Mouse (Mus musculus) liver, postnatal 0 days (tissue): ENCODE data around the gene Kcnh6. TPM values are rescaled to one million over a fixed set of nuclear protein-coding genes. Genes with fewer than 3 reads are reported as not detected.

Experiments used
- ATAC-seq: fragments of 200-750 bp; cut with Nextera tagmentation; 2 replicates; pipeline ENCODE4 v1.8.0; 2017; ENCODE audit warnings: mild to moderate bottlenecking, moderate library complexity
- DNase-seq: peaks from one replicate; pipeline ENCODE4 v3.0.0-alpha.2; 2016
- H3K27ac ChIP-seq: fragments of 300-500 bp; sonication (generic); 2 replicates; pipeline ENCODE4 v1.5.1; 2014; ENCODE audit warnings: antibody characterized with exemption, moderate library complexity, mild to moderate bottlenecking, low read depth
- H3K27me3 ChIP-seq: fragments of 300-500 bp; sonication (generic); 2 replicates; pipeline ENCODE4 v1.6.1; 2014; ENCODE audit warnings: low read length, control low read depth, mixed read lengths; ENCODE audit not compliant: insufficient read depth
- H3K36me3 ChIP-seq: fragments of 300-500 bp; sonication (generic); replicated peaks from 2 replicates; pipeline ENCODE4 v1.6.1; 2014; ENCODE audit warnings: mild to moderate bottlenecking, control low read depth, low read length, moderate library complexity, mixed read lengths; ENCODE audit not compliant: insufficient read depth
- H3K4me1 ChIP-seq: fragments of 300-500 bp; sonication (generic); 2 replicates; pipeline ENCODE4 v1.6.1; 2014; ENCODE audit warnings: antibody characterized with exemption, mild to moderate bottlenecking, control low read depth; ENCODE audit not compliant: insufficient read depth
- H3K4me2 ChIP-seq: fragments of 300-500 bp; sonication (generic); 2 replicates; pipeline ENCODE4 v1.6.1; 2014; ENCODE audit warnings: low read depth, mild to moderate bottlenecking, low read length, moderate library complexity, mixed read lengths
- H3K4me3 ChIP-seq: fragments of 300-500 bp; sonication (generic); 2 replicates; pipeline ENCODE4 v1.5.1; 2014; ENCODE audit warnings: low read depth, low read length
- H3K9ac ChIP-seq: fragments of 300-500 bp; sonication (generic); replicated peaks from 2 replicates; pipeline ENCODE4 v1.6.1; 2014; ENCODE audit warnings: mild to moderate bottlenecking, moderate library complexity
- H3K9me3 ChIP-seq: fragments of 300-500 bp; sonication (generic); 2 replicates; pipeline ENCODE4 v1.6.1; 2016; ENCODE audit warnings: mild to moderate bottlenecking, control low read depth, low read length, mixed read lengths
- CTCF ChIP-seq: sonication (generic); IDR thresholded peaks from 2 replicates; pipeline ENCODE4 v1.5.1; 2016; ENCODE audit warnings: antibody characterized with exemption, low read depth
- EP300 ChIP-seq: IDR thresholded peaks from 2 replicates; pipeline ENCODE4 v1.6.1; 2016; ENCODE audit warnings: antibody characterized with exemption, low read depth, mild to moderate bottlenecking
- WGBS: fragments of 180-500 bp; shearing (Covaris S2); extraction: QIAGEN DNeasy Blood & Tissue Kit; methylation state at CpG from one replicate; pipeline ENCODE4 v1.1.7; 2014; ENCODE audit not compliant: insufficient replicate concordance; 5-methylcytosine and 5-hydroxymethylcytosine counted together
- polyA plus RNA-seq: library from polyadenylated mRNA; unstranded; fragments of >200 nt; fragmentation: Nextera tagmentation; extraction: Ambion mirVana; gene quantifications from 2 replicates; pipeline ENCODE4 v1.2.1, GENCODE M21; 2015

The Kcnh6 gene
- polyA plus RNA-seq, 1 experiment from 2014 or later = not detected

DNA sequence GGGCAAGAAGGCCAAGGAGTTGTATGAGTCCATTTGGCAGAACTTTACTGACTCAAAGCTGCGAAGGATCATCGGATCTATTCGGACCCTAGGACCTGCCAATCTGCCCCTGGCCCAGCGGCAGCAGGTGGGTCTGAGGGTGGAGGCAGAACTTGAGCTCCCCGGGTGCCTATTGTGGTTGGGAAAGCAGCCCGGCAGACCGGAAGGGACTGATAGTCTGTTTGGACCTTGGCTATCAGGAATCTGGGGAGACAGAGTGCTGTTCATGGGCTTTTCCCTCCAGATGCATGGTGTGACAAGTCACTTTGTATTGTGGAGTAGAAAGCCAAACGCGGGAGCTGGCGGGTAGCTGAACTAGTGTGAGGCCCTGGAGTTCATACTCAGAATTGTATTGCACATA lies 39.0 kb upstream of the Kcnh6 start:
- DNase-seq (no peak), ATAC-seq (no peak)
- Histone ChIP-seq H3K36me3 (no peaks in the 10 kb centered on the region), H3K27ac (no peak overlapping the region), H3K4me3 (no peak overlapping the region), H3K27me3 (peaks cover 57% of the 10 kb centered on the region), H3K4me1 (peaks cover 5% of the 10 kb centered on the region; the same call in 1 of the 2 replicates), H3K4me2 (no peak overlapping the region), H3K9me3 (no peaks in the 10 kb centered on the region), H3K9ac (no peak overlapping the region)
- TF ChIP-seq EP300 = no peak
- TF ChIP-seq CTCF = no peak
- WGBS = 39% methylated on average over 10 of the region's 10 CpGs

GRCm38 (mm10) chr11:105969516-105969915 lies 38.4 kb upstream of the Kcnh6 start:
- TF ChIP-seq CTCF (peak; percentile 57), EP300 (no peak)
- DNase-seq (peak; percentile 52), ATAC-seq (no peak)
- no peak overlapping the region for H3K4me2 ChIP-seq
- H3K27me3 ChIP-seq = peaks cover 59% of the 10 kb centered on the region
- peaks cover 5% of the 10 kb centered on the region; the same call in 1 of the 2 replicates for H3K4me1 ChIP-seq
- H3K9me3 ChIP-seq = no peaks in the 10 kb centered on the region
- no peak overlapping the region for H3K9ac ChIP-seq
- no peaks in the 10 kb centered on the region for H3K36me3 ChIP-seq
- H3K27ac ChIP-seq = no peak overlapping the region
- H3K4me3 ChIP-seq = no peak overlapping the region
- WGBS = 25% methylated on average over 1 of the region's 1 CpGs

GRCm38 (mm10) chr11:105974593-105974992 lies 33.3 kb upstream of the Kcnh6 start:
- WGBS = 86% methylated on average over 6 of the region's 6 CpGs
- H3K36me3 ChIP-seq = no peaks in the 10 kb centered on the region
- no peak for DNase-seq

GRCm38 (mm10) chr11:105975050-105975449 lies 32.9 kb upstream of the Kcnh6 start:
- DNase-seq (no peak), ATAC-seq (no peak)
- Histone ChIP-seq H3K9ac (no peak overlapping the region), H3K27ac (no peak overlapping the region), H3K27me3 (peaks cover 49% of the 10 kb centered on the region), H3K4me3 (no peak overlapping the region), H3K9me3 (no peaks in the 10 kb centered on the region), H3K4me2 (no peak overlapping the region), H3K36me3 (no peaks in the 10 kb centered on the region), H3K4me1 (no peaks in the 10 kb centered on the region)
- TF ChIP-seq EP300 (no peak), CTCF (no peak)
- 50% methylated on average over 3 of the region's 3 CpGs for WGBS

More at GRCm38 (mm10) chr11:105974593-105974992, 33.3 kb upstream of the Kcnh6 start:
- TF ChIP-seq CTCF = no peak
- TF ChIP-seq EP300 = no peak
- H3K27me3 ChIP-seq = peaks cover 49% of the 10 kb centered on the region
- H3K4me1 ChIP-seq = no peaks in the 10 kb centered on the region
- no peak overlapping the region for H3K4me3 ChIP-seq
- H3K9ac ChIP-seq = no peak overlapping the region
- no peaks in the 10 kb centered on the region for H3K9me3 ChIP-seq
- H3K4me2 ChIP-seq = no peak overlapping the region
- ATAC-seq = no peak
- H3K27ac ChIP-seq = no peak overlapping the region

DNA sequence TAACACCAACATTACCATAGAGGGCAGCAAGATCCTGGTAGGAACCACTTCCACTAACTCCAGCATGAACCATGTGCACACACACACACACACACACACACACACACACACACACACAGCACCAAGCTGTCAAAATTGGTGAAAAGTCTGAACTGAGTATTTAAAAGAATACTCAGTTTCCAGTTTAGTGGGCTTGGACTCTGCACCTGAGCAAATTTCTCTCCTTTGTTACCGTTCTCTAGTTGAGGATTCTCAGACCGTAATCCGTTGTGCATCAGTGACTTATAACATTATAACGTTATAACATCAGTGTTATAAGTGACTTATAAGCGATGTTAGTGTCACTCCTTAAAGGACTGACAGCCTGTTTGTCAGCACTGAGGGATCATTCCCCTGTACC lies 32.3 kb upstream of the Kcnh6 start:
- H3K9ac ChIP-seq = no peak overlapping the region
- TF ChIP-seq EP300 = no peak
- no peak for TF ChIP-seq CTCF
- no peak for DNase-seq
- no peak for ATAC-seq
- H3K9me3 ChIP-seq = no peaks in the 10 kb centered on the region
- no peak overlapping the region for H3K27ac ChIP-seq
- no peak overlapping the region for H3K4me2 ChIP-seq
- H3K4me3 ChIP-seq = no peak overlapping the region
- H3K27me3 ChIP-seq = peaks cover 51% of the 10 kb centered on the region
- no peaks in the 10 kb centered on the region for H3K36me3 ChIP-seq
- whole genome bisulfite sequencing = 83% methylated on average over 5 of the region's 5 CpGs
- no peaks in the 10 kb centered on the region for H3K4me1 ChIP-seq

DNA sequence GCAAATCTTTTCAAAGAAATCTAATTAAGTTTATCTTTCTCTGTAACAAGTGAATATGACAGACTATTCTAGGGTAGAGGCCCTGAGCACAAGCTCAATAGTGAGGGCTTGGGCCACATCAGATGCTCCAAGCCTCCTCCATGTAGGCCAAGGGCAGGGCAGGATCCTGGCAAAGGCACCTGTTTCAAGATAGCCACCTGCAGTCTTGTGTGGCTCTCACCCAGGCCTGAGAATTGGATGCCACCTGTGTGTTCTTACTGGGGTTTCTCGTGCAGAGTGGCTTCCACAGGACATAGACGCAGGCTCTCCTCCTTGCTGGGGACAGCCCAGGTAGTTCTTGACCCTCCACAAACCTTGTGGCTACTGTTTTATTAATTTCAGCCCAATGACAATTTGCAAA lies 29.7 kb upstream of the Kcnh6 start:
- Histone ChIP-seq H3K4me3 (no peak overlapping the region), H3K27me3 (peaks cover 47% of the 10 kb centered on the region), H3K4me2 (no peak overlapping the region), H3K36me3 (no peaks in the 10 kb centered on the region), H3K27ac (no peak overlapping the region), H3K9me3 (no peaks in the 10 kb centered on the region), H3K4me1 (no peaks in the 10 kb centered on the region), H3K9ac (no peak overlapping the region)
- 70% methylated on average over 2 of the region's 2 CpGs for WGBS
- DNase-seq = no peak
- TF ChIP-seq EP300 (no peak), CTCF (no peak)
- ATAC-seq = no peak

- no peak for TF ChIP-seq CTCF
- TF ChIP-seq EP300 = no peak
- H3K4me3 ChIP-seq = no peak overlapping the region
- H3K9ac ChIP-seq = no peak overlapping the region
- ATAC-seq = no peak
- no peak for DNase-seq
- H3K4me1 ChIP-seq = no peaks in the 10 kb centered on the region
- H3K36me3 ChIP-seq = no peaks in the 10 kb centered on the region
- H3K9me3 ChIP-seq = no peaks in the 10 kb centered on the region
- H3K27me3 ChIP-seq = peaks cover 43% of the 10 kb centered on the region
- H3K27ac ChIP-seq = no peak overlapping the region
- 41% methylated on average over 5 of the region's 5 CpGs for WGBS
- no peak overlapping the region for H3K4me2 ChIP-seq
Observed at GRCm38 (mm10) chr11:105978634-105979033, 29.3 kb upstream of the Kcnh6 start.
